ENCODE assay signal across 18 mouse cellular contexts in genomic region chr10:70994135-70994497, GRCm38 (mm10).
DNase-seq lines count a peak whose midpoint lies in the region; ATAC-seq and TF ChIP-seq lines count a peak whose summit lies in the region.
"Had no signal": no experiment of that assay in that cellular context is flagged by ENCODE, and none has a peak within 500 bp of the region (broad histone marks: within the 10 kb centered on the region; RNA-seq: fewer than 3 reads in every experiment).

No protein-coding gene starts in this region.

- H3K4me3 ChIP-seq in forebrain, embryonic 14.5 days (ENCODE audit: low read depth, low read length) = no peak overlapping the region
- H3K4me3 ChIP-seq in forebrain, embryonic 10.5 days = no peak overlapping the region
- H3K4me3 ChIP-seq in left cerebral cortex, adult 2 months = no peak overlapping the region
- no peak overlapping the region for H3K4me3 ChIP-seq in forebrain, embryonic 16.5 days (replicated peaks; ENCODE audit: low read length)
- H3K4me3 ChIP-seq in limb, embryonic 15.5 days = no peak overlapping the region
- H3K4me3 ChIP-seq: myocyte had no signal

- DNase-seq in forebrain, embryonic 14.5 days (ENCODE audit: low spot score) = no peak
- DNase-seq in forebrain, embryonic 10.5 days (ENCODE audit: extremely low spot score, low spot score) = no peak
- no peak for DNase-seq in left cerebral cortex, adult 2 months (ENCODE audit: extremely low spot score in 1 of 2, low spot score in 2 of 2)
- DNase-seq in left cerebral cortex, adult 9 months (ENCODE audit: low spot score in 2 of 2) = no peak
- DNase-seq in c-Kit-positive CD71-positive TER-119-positive erythroid progenitor cells, embryonic 14.5 days (ENCODE audit: low spot score) = no peak
- no peak for DNase-seq in testis, postnatal 14 days (ENCODE audit: low spot score)
- DNase-seq: adrenal gland, postnatal 14 days; cerebellum, adult 9-11 months; kidney, postnatal 25 days; right cerebral cortex, postnatal 4 days; thymus, postnatal 25 days had no signal

- peak overlapping the region; percentile 54; the same call in 1 of the 2 replicates for H3K27ac ChIP-seq in forebrain, embryonic 14.5 days (ENCODE audit: low read depth, low read length)
- no peak overlapping the region for H3K27ac ChIP-seq in forebrain, embryonic 10.5 days
- H3K27ac ChIP-seq in left cerebral cortex, adult 2 months = peak overlapping the region; percentile 37
- H3K27ac ChIP-seq in forebrain, embryonic 16.5 days (ENCODE audit: low read length) = peak overlapping the region; percentile 85
- peak overlapping the region; percentile 68 for H3K27ac ChIP-seq in limb, embryonic 15.5 days
- H3K27ac ChIP-seq: macrophage had no signal

- no peak overlapping the region for H3K4me2 ChIP-seq in forebrain, embryonic 14.5 days (ENCODE audit: low read length)
- H3K4me2 ChIP-seq in forebrain, embryonic 16.5 days (ENCODE audit: low read length) = no peak overlapping the region
- H3K4me2 ChIP-seq in limb, embryonic 15.5 days = no peak overlapping the region
- H3K4me2 ChIP-seq: heart, embryonic 11.5 days had no signal

- TF ChIP-seq CTCF in left cerebral cortex, adult 2 months (IDR thresholded peaks at IDR 0.05) = no peak

- H3K27me3 ChIP-seq in forebrain, embryonic 14.5 days (replicated peaks; ENCODE audit: control insufficient read depth, insufficient read depth, low read length) = no peaks in the 10 kb centered on the region
- no peaks in the 10 kb centered on the region for H3K27me3 ChIP-seq in forebrain, embryonic 10.5 days (ENCODE audit: poor library complexity, severe bottlenecking)
- no peaks in the 10 kb centered on the region for H3K27me3 ChIP-seq in forebrain, embryonic 16.5 days (replicated peaks; ENCODE audit: control insufficient read depth, insufficient read depth, low read length)
- H3K27me3 ChIP-seq in limb, embryonic 15.5 days = no peaks in the 10 kb centered on the region

- ATAC-seq in forebrain, embryonic 14.5 days = no peak
- ATAC-seq in forebrain, embryonic 16.5 days = peak; percentile 32; the same call in 1 of the 2 replicates
- ATAC-seq in limb, embryonic 15.5 days (ENCODE audit: insufficient number of reproducible peaks, low FRiP score, low TSS enrichment, low read depth) = no peak
- ATAC-seq: intestine, postnatal 0 days; lung, postnatal 0 days had no signal

- intact Hi-C loops in left cerebral cortex, adult 2 months (cut with DNase I) = loop anchor here (5.0 kb wide), 1 partner anchor 208 kb away; no protein-coding TSS in a partner anchor

- no peaks in the 10 kb centered on the region for H3K36me3 ChIP-seq in forebrain, embryonic 14.5 days (ENCODE audit: control insufficient read depth, insufficient read depth, low read length)
- no peaks in the 10 kb centered on the region for H3K36me3 ChIP-seq in forebrain, embryonic 10.5 days (replicated peaks)
- H3K36me3 ChIP-seq in forebrain, embryonic 16.5 days (ENCODE audit: control insufficient read depth, insufficient read depth) = no peaks in the 10 kb centered on the region
- H3K36me3 ChIP-seq in limb, embryonic 15.5 days = no peaks in the 10 kb centered on the region

- H3K9me3 ChIP-seq in forebrain, embryonic 14.5 days (replicated peaks; ENCODE audit: control insufficient read depth, low read length) = no peaks in the 10 kb centered on the region
- no peaks in the 10 kb centered on the region for H3K9me3 ChIP-seq in forebrain, embryonic 10.5 days
- H3K9me3 ChIP-seq in forebrain, embryonic 16.5 days (ENCODE audit: control insufficient read depth, low read length) = no peaks in the 10 kb centered on the region
- no peaks in the 10 kb centered on the region for H3K9me3 ChIP-seq in limb, embryonic 15.5 days

- 94% methylated on average over 2 of the region's 2 CpGs for WGBS in forebrain, embryonic 14.5 days
- 100% methylated on average over 2 of the region's 2 CpGs for WGBS in forebrain, embryonic 10.5 days
- 92% methylated on average over 2 of the region's 2 CpGs for WGBS in forebrain, embryonic 16.5 days
- 95% methylated on average over 2 of the region's 2 CpGs for WGBS in limb, embryonic 15.5 days

- H3K9ac ChIP-seq in forebrain, embryonic 14.5 days (ENCODE audit: low read length) = no peak overlapping the region
- H3K9ac ChIP-seq in forebrain, embryonic 16.5 days (replicated peaks; ENCODE audit: low read depth, low read length) = no peak overlapping the region
- H3K9ac ChIP-seq in limb, embryonic 15.5 days = no peak overlapping the region

- no peaks in the 10 kb centered on the region for H3K4me1 ChIP-seq in forebrain, embryonic 14.5 days (ENCODE audit: control insufficient read depth, insufficient read depth, low read length)
- no peaks in the 10 kb centered on the region for H3K4me1 ChIP-seq in forebrain, embryonic 10.5 days
- peaks cover 5% of the 10 kb centered on the region for H3K4me1 ChIP-seq in forebrain, embryonic 16.5 days (replicated peaks; ENCODE audit: control insufficient read depth, insufficient read depth, low read length)
- peaks cover 7% of the 10 kb centered on the region for H3K4me1 ChIP-seq in limb, embryonic 15.5 days
